Mouse (Mus musculus) limb, embryonic 12.5 days (tissue): ENCODE data around the gene 1700025G04Rik. TPM values are rescaled to one million over a fixed set of nuclear protein-coding genes. Genes with fewer than 3 reads are reported as not detected.

Experiments used
- ATAC-seq: fragments of 200-750 bp; cut with Nextera tagmentation; 2 replicates; pipeline ENCODE4 v1.8.0; 2017; ENCODE audit warnings: low read depth, moderate TSS enrichment; ENCODE audit not compliant: insufficient number of reproducible peaks, insufficient read depth, low FRiP score, low TSS enrichment
- H3K27ac ChIP-seq: fragments of 300-500 bp; sonication (generic); 2 replicates; pipeline ENCODE4 v1.5.1; 2016; ENCODE audit warnings: mild to moderate bottlenecking, moderate library complexity
- H3K27me3 ChIP-seq: fragments of 300-500 bp; sonication (generic); 2 replicates; pipeline ENCODE4 v1.6.1; 2016; ENCODE audit warnings: mild to moderate bottlenecking, moderate library complexity
- H3K36me3 ChIP-seq: fragments of 300-500 bp; sonication (generic); 2 replicates; pipeline ENCODE4 v1.6.1; 2016; ENCODE audit warnings: mild to moderate bottlenecking, moderate library complexity
- H3K4me1 ChIP-seq: fragments of 300-500 bp; sonication (generic); replicated peaks from 2 replicates; pipeline ENCODE4 v1.6.1; 2016
- H3K4me2 ChIP-seq: fragments of 300-500 bp; sonication (generic); 2 replicates; pipeline ENCODE4 v1.6.1; 2016; ENCODE audit warnings: mild to moderate bottlenecking, moderate library complexity
- H3K4me3 ChIP-seq: fragments of 300-500 bp; sonication (generic); replicated peaks from 2 replicates; pipeline ENCODE4 v1.5.1; 2016; ENCODE audit warnings: mild to moderate bottlenecking
- H3K9ac ChIP-seq: fragments of 300-500 bp; sonication (generic); replicated peaks from 2 replicates; pipeline ENCODE4 v1.6.1; 2016; ENCODE audit warnings: mild to moderate bottlenecking, moderate library complexity
- H3K9me3 ChIP-seq: fragments of 300-500 bp; sonication (generic); 2 replicates; pipeline ENCODE4 v1.6.1; 2016; ENCODE audit warnings: mild to moderate bottlenecking, moderate library complexity
- WGBS: fragments of 180-500 bp; shearing (Covaris S2); methylation state at CpG from one replicate; pipeline ENCODE4 v1.1.7; 2016; 5-methylcytosine and 5-hydroxymethylcytosine counted together
- polyA plus RNA-seq: library from polyadenylated mRNA; unstranded; fragments of >200 nt; fragmentation: Nextera tagmentation; extraction: Ambion mirVana; gene quantifications from 2 replicates; pipeline ENCODE4 v1.2.1, GENCODE M21; 2016

Gene 1700025G04Rik
- polyA plus RNA-seq, 1 experiment from 2014 or later: 28.3 TPM

- no peak for ATAC-seq
- H3K9me3 ChIP-seq: no peaks in the 10 kb centered on the region
- no peak overlapping the region for H3K4me2 ChIP-seq
- H3K9ac ChIP-seq: no peak overlapping the region
- 86% methylated on average over 7 of the region's 7 CpGs for WGBS
- no peaks in the 10 kb centered on the region for H3K36me3 ChIP-seq
- H3K27me3 ChIP-seq: no peaks in the 10 kb centered on the region
- H3K27ac ChIP-seq: no peak overlapping the region
- peaks cover 20% of the 10 kb centered on the region for H3K4me1 ChIP-seq
- no peak overlapping the region for H3K4me3 ChIP-seq
These were observed 39.9 kb downstream of the 1700025G04Rik start for GRCm38 (mm10) chr1:152050037-152050436.

- H3K9me3 ChIP-seq: no peaks in the 10 kb centered on the region
- no peaks in the 10 kb centered on the region for H3K36me3 ChIP-seq
- H3K4me3 ChIP-seq: no peak overlapping the region
- no peak for ATAC-seq
- WGBS: 63% methylated on average over 4 of the region's 4 CpGs
- no peak overlapping the region for H3K27ac ChIP-seq
- no peak overlapping the region for H3K9ac ChIP-seq
- H3K27me3 ChIP-seq: no peaks in the 10 kb centered on the region
- H3K4me1 ChIP-seq: peaks cover 28% of the 10 kb centered on the region
- H3K4me2 ChIP-seq: no peak overlapping the region
These were observed 41.6 kb downstream of the 1700025G04Rik start for GRCm38 (mm10) chr1:152048291-152048690.

GRCm38 (mm10) chr1:152047416-152047815 lies 42.5 kb downstream of the 1700025G04Rik start:
- Histone ChIP-seq H3K36me3 (no peaks in the 10 kb centered on the region), H3K27ac (no peak overlapping the region), H3K27me3 (no peaks in the 10 kb centered on the region), H3K4me2 (no peak overlapping the region), H3K4me1 (peaks cover 28% of the 10 kb centered on the region), H3K9ac (no peak overlapping the region), H3K9me3 (no peaks in the 10 kb centered on the region), H3K4me3 (no peak overlapping the region)
- ATAC-seq: no peak
- WGBS: 7% methylated on average over 5 of the region's 5 CpGs

- WGBS: 88% methylated on average over 2 of the region's 2 CpGs
- Histone ChIP-seq H3K9ac (no peak overlapping the region), H3K4me2 (no peak overlapping the region), H3K27me3 (no peaks in the 10 kb centered on the region), H3K27ac (no peak overlapping the region), H3K9me3 (no peaks in the 10 kb centered on the region), H3K36me3 (no peaks in the 10 kb centered on the region), H3K4me3 (no peak overlapping the region), H3K4me1 (peaks cover 39% of the 10 kb centered on the region)
- ATAC-seq: no peak
These were observed 46.5 kb downstream of the 1700025G04Rik start for GRCm38 (mm10) chr1:152043453-152043852.

GRCm38 (mm10) chr1:152042409-152042808 lies 47.5 kb downstream of the 1700025G04Rik start:
- Histone ChIP-seq H3K9ac (no peak overlapping the region), H3K9me3 (no peaks in the 10 kb centered on the region), H3K4me1 (peaks cover 44% of the 10 kb centered on the region), H3K4me3 (no peak overlapping the region), H3K4me2 (no peak overlapping the region), H3K36me3 (no peaks in the 10 kb centered on the region), H3K27ac (no peak overlapping the region), H3K27me3 (no peaks in the 10 kb centered on the region)
- ATAC-seq: no peak
- 40% methylated on average over 3 of the region's 3 CpGs for WGBS

GRCm38 (mm10) chr1:152041005-152041404 lies 48.9 kb downstream of the 1700025G04Rik start:
- H3K4me3 ChIP-seq: no peak overlapping the region
- no peaks in the 10 kb centered on the region for H3K9me3 ChIP-seq
- ATAC-seq: no peak
- H3K36me3 ChIP-seq: no peaks in the 10 kb centered on the region
- peaks cover 49% of the 10 kb centered on the region for H3K4me1 ChIP-seq
- H3K27ac ChIP-seq: no peak overlapping the region
- H3K9ac ChIP-seq: no peak overlapping the region
- H3K27me3 ChIP-seq: no peaks in the 10 kb centered on the region
- 83% methylated on average over 4 of the region's 4 CpGs for WGBS
- H3K4me2 ChIP-seq: no peak overlapping the region

- H3K4me3 ChIP-seq: no peak overlapping the region
- no peak for ATAC-seq
- peaks cover 59% of the 10 kb centered on the region for H3K4me1 ChIP-seq
- 66% methylated on average over 7 of the region's 7 CpGs for WGBS
- H3K27me3 ChIP-seq: no peaks in the 10 kb centered on the region
- no peak overlapping the region for H3K4me2 ChIP-seq
- no peak overlapping the region for H3K9ac ChIP-seq
- H3K27ac ChIP-seq: no peak overlapping the region
- H3K36me3 ChIP-seq: no peaks in the 10 kb centered on the region
- no peaks in the 10 kb centered on the region for H3K9me3 ChIP-seq
These were observed 49.9 kb downstream of the 1700025G04Rik start for GRCm38 (mm10) chr1:152040053-152040452.

GRCm38 (mm10) chr1:152039588-152039987 lies 50.3 kb downstream of the 1700025G04Rik start:
- no peak overlapping the region for H3K4me3 ChIP-seq
- peak; percentile 73 for ATAC-seq
- H3K4me2 ChIP-seq: no peak overlapping the region
- no peak overlapping the region for H3K27ac ChIP-seq
- peaks cover 59% of the 10 kb centered on the region for H3K4me1 ChIP-seq
- no peaks in the 10 kb centered on the region for H3K36me3 ChIP-seq
- H3K9me3 ChIP-seq: no peaks in the 10 kb centered on the region
- 34% methylated on average over 8 of the region's 8 CpGs for WGBS
- no peaks in the 10 kb centered on the region for H3K27me3 ChIP-seq
- no peak overlapping the region for H3K9ac ChIP-seq

- Histone ChIP-seq H3K4me3 (no peak overlapping the region), H3K4me1 (peaks cover 56% of the 10 kb centered on the region), H3K4me2 (no peak overlapping the region), H3K36me3 (no peaks in the 10 kb centered on the region), H3K27me3 (no peaks in the 10 kb centered on the region), H3K9ac (no peak overlapping the region), H3K9me3 (no peaks in the 10 kb centered on the region), H3K27ac (no peak overlapping the region)
- no peak for ATAC-seq
- 62% methylated on average over 9 of the region's 9 CpGs for WGBS
These were observed 51.8 kb downstream of the 1700025G04Rik start for GRCm38 (mm10) chr1:152038086-152038485.

- Histone ChIP-seq H3K27ac (no peak overlapping the region), H3K4me1 (peaks cover 56% of the 10 kb centered on the region), H3K4me3 (no peak overlapping the region), H3K27me3 (no peaks in the 10 kb centered on the region), H3K9ac (no peak overlapping the region), H3K4me2 (no peak overlapping the region), H3K36me3 (no peaks in the 10 kb centered on the region), H3K9me3 (peaks cover 3% of the 10 kb centered on the region; the same call in 1 of the 2 replicates)
- ATAC-seq: no peak
- 79% methylated on average over 4 of the region's 4 CpGs for WGBS
These were observed 52.3 kb downstream of the 1700025G04Rik start for GRCm38 (mm10) chr1:152037589-152037988.

GRCm38 (mm10) chr1:152034766-152035165 lies 55.2 kb downstream of the 1700025G04Rik start:
- no peak for ATAC-seq
- Histone ChIP-seq H3K9me3 (peaks cover 5% of the 10 kb centered on the region; the same call in 1 of the 2 replicates), H3K9ac (no peak overlapping the region), H3K27ac (no peak overlapping the region), H3K27me3 (no peaks in the 10 kb centered on the region), H3K36me3 (no peaks in the 10 kb centered on the region), H3K4me2 (no peak overlapping the region), H3K4me3 (no peak overlapping the region), H3K4me1 (peaks cover 45% of the 10 kb centered on the region)
- WGBS: 56% methylated on average over 7 of the region's 7 CpGs

- ATAC-seq: no peak
- whole genome bisulfite sequencing: 69% methylated on average over 3 of the region's 3 CpGs
- no peaks in the 10 kb centered on the region for H3K27me3 ChIP-seq
- no peak overlapping the region for H3K4me2 ChIP-seq
- H3K9ac ChIP-seq: no peak overlapping the region
- peaks cover 5% of the 10 kb centered on the region; the same call in 1 of the 2 replicates for H3K9me3 ChIP-seq
- no peak overlapping the region for H3K4me3 ChIP-seq
- H3K27ac ChIP-seq: no peak overlapping the region
- no peaks in the 10 kb centered on the region for H3K36me3 ChIP-seq
- peaks cover 35% of the 10 kb centered on the region for H3K4me1 ChIP-seq
These were observed 56.2 kb downstream of the 1700025G04Rik start for GRCm38 (mm10) chr1:152033731-152034130.
